Mouse (Mus musculus) left cerebral cortex, adult 18-20 months (tissue): ENCODE results near the gene Fam241a. TPM values are rescaled to one million over a fixed set of nuclear protein-coding genes. Genes with fewer than 3 reads are reported as not detected.
A peak's percentile ranks its signal among the peaks of the same experiment; 100 is the strongest.

Experiments
- DNase-seq, 2 experiments: peaks; one replicate each; pipeline ENCODE4 v3.0.0; 2021 to 2022; ENCODE audit warnings: low spot score in 2 of 2, mixed read lengths in 1 of 2
- total RNA-seq, 2 experiments: library from RNA; stranded (reverse); gene quantifications; 2 replicates each; pipeline ENCODE4 v1.2.3; 2021

Fam241a gene
- total RNA-seq, 2 experiments from 2014 or later = 2.3 to 2.7 TPM

DNA sequence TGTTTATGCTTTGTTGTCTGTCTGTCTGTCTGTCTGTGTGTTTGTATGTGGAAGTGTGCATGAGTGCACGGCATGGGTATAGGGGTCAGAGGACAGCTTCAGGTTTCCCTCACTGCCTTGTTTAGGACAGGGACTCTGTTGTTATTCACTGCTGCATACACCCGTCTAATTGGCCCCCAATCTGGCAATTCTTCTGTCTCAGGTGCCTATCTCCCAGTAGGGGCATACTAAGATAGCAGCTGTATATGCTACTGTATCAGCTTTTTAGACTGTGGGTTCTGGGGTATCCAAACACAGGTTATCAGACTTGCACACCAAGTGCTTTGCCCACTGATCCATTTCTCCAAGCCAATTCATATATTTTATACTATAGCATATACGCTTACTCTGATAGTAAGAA is 16.2 kb downstream of the Fam241a start:
- DNase-seq = no peak

GRCm38 (mm10) chr3:127875509-127875908 is 20.6 kb downstream of the Fam241a start:
- DNase-seq = no peak

DNA sequence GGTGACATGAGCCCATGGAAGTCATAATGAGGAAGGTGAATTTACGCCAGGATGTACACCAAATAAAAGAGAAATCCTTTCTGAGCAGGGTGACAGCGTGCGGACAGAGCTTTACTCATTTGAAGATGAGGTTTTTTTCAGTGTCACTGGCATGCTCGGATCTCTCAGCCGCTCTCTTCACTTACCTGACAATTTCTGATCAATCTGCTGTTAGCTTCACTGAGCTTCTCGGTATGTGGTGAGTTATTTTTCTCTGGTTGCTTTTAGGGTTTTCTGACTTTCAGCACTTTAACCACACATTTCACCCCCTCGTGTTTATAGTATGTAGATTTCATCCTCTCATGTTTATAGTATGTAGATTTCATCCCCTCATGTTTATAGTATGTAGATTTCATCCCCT is 21.1 kb downstream of the Fam241a start:
- no peak for DNase-seq

DNA sequence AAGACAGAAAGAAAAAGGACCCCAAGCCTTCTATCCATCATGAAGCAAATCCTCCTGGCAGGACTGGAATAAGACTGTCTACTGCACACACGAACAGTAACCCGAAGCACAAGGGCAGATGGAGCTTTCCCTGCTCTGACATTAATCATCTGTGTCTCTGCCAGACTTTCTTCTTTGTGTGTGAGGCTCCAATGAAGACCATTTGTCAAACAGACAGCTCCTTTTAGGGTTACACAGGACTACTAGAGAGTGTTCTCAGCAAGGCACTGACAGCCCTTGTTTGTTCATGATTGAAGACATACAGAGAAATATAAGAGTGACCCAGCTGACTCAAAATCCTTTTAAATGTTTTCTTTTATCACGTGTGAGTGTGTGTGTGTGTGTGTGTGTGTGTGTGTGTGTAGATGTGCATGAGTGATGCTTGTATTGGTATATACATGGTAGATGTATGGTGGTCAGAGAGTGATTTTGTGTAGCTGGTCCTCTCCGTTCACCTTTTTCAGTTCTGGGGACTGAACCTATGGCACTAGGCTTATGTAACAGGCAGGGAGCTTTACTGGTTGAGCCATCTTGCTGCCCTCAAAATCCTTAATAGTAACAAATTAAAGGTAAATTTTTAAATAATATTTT is 21.8 kb downstream of the Fam241a start:
- DNase-seq = no peak

DNA sequence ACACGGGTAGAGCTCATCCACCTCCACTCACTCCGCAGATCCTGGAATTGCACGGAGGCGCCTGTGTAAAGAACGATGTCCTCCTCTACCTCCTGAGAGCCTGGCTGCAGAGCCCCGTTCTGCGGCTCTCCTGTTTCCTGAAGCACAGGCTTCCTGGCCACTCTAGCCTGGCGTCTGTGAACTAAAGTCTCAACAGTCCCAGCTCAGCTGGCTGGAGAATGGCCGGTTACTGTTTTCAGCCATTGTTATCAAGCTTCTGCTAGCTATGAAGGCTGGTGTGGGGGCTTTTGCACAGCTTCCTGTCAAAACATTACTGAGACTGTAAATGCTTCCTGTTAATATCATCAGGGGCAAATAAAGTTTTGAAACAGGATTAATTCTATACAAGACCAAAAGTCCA is 24.5 kb downstream of the Fam241a start:
- DNase-seq = no peak

DNA sequence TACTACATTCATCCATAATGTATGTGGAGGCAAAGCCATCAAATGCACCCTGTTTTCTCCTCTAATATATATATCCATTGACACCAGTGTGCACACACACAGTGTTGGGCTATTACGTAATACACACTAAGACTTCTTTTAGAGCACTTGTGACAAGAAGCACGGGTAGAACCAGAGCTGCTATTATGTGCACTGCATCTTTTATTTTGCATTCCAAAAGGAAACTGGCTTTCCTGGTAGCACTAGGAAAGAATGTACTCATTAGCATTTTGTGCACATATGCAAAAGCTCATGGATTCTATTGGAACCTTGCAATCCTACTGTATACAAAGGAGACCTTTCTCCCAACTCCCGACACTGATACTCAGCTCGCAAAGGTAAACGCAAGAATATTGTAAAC is 27.2 kb downstream of the Fam241a start:
- DNase-seq = no peak

DNA sequence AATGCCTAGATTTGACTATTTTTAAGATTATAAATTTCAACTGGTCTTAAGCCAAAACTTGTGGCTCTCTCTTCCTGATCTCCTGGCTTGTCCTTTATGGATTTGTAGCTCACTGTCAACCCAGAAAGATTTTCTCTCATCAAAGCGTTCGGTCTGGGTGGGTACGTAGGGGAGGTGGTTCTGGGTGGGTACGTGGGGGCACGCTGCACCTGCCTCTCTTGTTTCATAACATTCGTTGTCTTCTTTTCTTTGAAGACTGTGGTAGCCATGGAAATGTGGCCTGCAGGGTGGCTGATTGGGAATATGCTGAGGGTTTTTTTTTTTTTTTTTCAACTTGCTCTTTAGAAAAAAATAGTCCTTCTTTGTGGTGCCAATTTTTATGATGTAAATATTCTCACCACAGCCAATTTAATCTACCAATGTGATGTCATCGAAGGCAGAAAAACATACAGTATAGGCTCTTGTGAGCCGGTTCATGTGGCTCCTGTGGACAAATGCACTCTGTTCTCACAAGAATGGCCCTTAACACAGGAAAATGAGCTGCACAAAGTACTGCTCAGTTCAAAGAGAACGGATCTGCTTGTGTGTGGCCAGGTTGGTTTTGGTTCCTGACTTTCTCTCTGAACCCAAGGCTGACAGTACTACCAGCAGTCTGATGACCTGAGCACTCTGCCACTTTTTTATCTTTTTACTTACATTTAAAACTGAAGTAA is 27.9 kb downstream of the Fam241a start:
- DNase-seq = no peak

DNA sequence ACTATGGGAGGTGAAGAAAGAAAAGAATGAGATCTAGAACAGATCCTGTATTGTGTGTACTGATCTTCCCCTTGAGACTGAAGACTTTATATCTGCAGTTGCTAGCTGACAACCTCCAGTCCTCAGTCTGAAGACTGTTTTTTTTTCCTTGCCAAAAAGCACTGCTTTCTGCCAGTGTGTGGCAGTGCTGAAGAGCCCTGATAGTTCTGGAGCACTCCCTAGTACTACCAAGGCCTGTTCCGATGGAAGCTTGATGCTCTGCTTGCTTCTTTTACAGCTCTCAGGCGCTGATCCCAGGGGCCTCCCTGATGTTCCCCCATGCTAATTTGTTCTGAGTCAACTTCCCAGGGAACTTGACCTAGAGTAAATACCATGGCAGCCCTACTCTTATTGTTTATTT is 31.9 kb downstream of the Fam241a start:
- DNase-seq = no peak

DNA sequence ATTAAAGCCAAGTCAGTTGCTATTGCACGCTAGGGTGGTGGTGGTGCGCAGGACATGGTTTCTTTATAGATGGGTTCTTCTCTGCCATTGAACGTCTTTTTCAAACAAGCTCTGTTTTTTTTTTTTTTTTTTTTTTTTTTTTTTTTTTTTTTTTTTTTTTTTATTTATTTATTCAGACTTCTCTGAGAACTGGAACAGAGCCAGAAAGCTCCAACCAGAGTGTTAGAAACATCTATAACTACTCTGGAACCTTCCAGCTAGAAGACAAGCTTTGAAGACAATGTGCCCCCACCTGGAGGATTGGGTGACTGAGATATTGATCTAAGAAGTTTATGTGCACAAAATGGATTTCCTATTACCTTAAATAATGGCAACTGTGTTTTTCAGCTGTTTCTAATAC is 32.6 kb downstream of the Fam241a start:
- no peak for DNase-seq

GRCm38 (mm10) chr3:127862479-127862878 is 33.6 kb downstream of the Fam241a start:
- no peak for DNase-seq

DNA sequence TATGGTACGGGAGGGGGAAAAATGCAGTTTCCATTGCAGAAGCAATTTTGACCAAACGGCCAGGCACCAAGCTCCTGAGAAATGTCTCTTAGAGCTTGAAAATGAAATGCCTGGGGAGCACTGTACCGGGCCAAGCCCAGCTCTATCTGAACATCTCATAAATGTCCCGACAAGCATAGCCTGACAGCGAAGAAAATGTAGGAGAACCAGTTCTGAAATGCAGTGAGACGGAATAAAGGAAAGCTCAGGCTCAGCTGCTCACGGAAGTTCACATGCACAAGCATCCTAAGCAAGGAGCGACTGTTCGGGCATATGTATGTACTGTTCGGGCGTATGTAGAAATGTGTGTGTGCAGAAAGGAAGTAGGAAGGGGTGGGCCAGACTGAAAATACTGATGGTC is 34.8 kb downstream of the Fam241a start:
- no peak for DNase-seq

GRCm38 (mm10) chr3:127853431-127854206 is 42.5 kb downstream of the Fam241a start:
- peak; percentile 61 to 71 for DNase-seq

DNA sequence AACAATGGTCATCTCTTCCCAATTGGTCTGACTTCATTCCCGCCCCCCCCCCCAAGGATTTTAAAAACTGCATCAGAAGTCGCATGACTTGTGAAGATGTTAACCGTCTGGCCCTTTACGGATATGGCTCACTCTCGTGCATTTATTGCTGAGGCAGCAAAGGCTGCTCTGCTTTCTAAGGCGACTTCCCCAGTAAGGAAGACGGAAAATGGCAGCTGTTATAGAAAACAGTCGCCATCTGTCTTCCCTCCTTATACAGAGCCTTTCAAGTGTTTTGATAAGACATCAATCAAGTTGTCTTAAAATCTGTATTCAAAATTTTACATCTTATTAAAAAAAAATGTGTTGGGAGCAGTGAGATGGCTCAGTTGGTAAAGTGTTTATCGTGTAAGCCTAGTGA is 43.4 kb downstream of the Fam241a start:
- no peak for DNase-seq

- DNase-seq = no peak
Measured at GRCm38 (mm10) chr3:127850776-127851646, 45.1 kb downstream of the Fam241a start.

DNA sequence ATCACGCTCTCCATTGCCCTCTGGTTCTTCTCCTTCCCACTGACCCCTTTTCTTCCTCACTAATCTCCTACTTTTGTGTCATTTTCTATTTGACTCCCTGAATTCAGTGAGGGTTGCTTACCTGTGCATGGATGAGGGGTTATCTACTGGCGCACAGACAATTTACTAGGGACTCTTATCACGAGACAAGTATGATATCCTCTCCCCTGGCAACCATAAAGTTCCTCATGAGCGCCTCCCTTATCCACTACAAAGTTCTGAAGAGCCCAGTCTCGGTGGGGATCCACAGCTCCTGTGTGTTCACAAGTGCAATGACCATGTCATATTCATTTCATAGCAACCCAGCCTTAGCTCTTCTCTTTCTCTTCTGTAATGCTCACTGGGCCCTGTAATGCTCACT is 46.2 kb downstream of the Fam241a start:
- no peak for DNase-seq

GRCm38 (mm10) chr3:127848088-127848808 is 47.9 kb downstream of the Fam241a start:
- DNase-seq = no peak

GRCm38 (mm10) chr3:127843941-127844327 is 52.2 kb downstream of the Fam241a start:
- no peak for DNase-seq

DNA sequence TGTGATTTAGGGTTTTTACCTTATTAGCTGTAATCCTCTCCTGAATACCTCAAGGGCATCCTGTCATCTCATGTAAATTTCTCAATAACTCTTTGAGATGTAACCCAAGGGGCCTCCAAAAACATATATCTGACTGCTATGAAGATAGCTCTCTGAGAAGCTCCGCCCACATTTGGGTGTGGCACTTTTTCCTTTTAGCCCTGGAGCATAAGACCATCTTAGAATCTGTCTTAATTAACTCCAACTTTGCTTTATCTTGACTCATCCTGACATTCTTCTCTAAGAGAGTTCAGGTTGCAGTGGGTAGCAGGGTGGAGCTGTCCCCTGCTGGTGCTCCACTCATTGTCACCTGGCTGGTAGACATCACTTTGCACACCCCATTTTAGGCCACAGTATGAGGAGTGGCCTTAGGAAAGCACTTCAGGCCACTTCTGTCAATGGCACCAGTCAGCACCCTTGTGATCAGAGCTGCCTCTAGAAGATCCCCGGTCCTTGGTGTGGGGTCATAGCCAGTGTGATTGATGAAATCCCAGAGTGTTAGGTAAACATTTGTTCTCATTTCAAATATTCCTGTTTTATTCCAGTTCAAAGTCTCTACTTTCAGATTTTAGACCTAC is 52.7 kb downstream of the Fam241a start:
- DNase-seq = no peak

- DNase-seq = no peak
Measured at GRCm38 (mm10) chr3:127841926-127842325, 54.2 kb downstream of the Fam241a start.

- no peak for DNase-seq
Measured at GRCm38 (mm10) chr3:127837972-127838644, 58.0 kb downstream of the Fam241a start.
